Mouse (Mus musculus) left cerebral cortex, adult 11 months (tissue): Measurements from ENCODE around the gene Spef1.

Experiments
- DNase-seq: peaks from one replicate; pipeline ENCODE4 v3.0.0; 2022; ENCODE audit warnings: low spot score

Spef1 gene

DNA sequence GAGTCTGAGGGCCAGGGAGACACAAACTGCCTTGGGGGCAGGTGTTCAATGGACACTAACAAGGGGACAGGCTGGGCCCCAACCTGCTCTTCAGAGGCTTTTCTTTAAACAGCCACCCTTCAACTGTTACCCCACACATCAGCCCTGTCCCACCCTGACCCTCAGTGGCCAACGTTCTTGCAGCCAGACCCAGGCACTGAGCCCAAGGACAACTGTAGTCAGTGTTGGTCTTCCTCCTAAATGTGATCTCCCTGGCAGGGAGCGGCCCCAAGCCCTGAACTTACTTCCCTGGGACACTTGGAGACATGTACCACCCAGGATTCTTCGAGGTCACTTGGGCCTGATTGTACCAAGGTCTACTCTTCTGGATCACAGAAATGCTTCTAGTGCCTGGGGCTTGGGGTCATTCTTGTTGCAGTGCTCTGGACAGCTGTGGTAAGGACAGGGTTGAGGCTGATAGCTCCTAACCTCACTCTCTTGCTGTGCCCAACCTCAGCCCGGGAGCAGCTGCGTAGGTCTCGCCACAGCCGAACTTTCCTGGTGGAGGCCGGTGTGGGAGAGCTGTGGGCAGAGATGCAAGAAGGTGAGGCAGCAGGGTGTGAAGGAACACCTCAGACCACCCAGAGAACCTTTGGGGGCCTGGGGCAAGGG lies 45.6 kb downstream of the Spef1 start:
- DNase-seq: no peak

DNA sequence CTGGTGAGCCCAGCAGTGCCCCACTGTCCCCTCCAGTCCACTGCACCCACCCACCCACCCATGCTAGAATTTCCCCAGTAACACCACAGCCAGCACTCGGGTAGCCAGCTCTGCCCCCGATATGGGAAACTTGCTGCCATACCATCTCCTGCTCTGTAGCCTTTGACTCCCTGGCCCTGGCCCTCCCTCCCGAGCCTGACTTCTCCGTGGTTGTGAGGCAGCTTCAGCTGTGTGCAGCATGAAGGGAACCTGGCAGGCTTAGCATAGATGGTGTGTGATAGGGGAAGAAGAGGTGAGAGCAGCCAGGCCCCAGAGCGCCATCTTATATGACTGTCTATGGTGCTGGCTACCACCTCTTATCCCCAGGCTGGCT lies 46.6 kb downstream of the Spef1 start:
- DNase-seq: no peak

DNA sequence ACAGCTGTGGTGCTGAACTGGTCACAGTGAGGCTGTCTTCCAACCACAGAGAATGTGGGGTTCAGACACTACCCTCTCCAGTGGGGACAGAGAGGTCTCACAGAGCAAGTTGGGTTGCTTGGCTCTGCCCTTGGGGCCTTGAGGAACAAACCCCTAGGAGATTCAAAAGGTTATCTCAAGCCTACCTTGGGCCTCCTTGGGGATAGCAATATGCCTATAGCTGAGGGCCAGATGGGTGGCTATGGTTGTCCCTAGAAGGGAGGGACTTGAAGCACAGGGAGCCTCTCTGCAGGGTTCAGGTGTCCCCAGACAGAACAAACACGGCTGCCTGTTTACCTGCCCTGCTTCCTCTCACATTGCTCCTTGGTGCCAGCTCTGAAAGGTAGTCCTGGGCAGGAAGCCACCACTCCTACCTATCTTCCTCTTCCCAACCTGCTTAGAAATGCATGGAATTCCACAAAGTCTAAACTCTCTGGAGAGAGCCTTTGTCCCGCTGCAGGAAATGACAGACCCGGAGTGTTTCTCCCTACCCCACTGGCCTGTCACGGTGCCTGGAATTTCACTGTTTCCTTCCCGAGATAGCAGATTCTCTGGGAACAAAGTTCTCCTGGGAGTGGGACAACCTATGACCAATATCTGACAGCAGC lies 47.1 kb downstream of the Spef1 start:
- no peak for DNase-seq

DNA sequence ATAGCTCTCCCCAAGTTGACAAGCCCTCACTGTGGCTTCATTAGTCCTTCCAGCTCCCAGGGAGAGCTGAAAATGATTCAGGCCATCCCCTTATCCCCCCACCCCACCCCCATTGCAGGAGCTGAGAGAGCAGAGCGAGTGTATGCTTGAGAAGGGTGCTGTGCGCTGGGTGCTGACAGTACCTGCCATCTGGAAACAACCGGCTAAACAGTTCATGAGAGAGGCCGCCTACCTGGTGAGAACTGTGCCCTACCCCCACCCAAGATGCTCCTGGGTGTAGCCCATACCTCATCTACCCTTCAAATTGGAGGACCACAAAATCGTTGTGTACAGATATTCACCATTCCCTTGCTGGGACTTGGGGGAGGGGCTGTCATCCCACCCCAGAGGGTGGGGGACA lies 47.8 kb downstream of the Spef1 start:
- no peak for DNase-seq

DNA sequence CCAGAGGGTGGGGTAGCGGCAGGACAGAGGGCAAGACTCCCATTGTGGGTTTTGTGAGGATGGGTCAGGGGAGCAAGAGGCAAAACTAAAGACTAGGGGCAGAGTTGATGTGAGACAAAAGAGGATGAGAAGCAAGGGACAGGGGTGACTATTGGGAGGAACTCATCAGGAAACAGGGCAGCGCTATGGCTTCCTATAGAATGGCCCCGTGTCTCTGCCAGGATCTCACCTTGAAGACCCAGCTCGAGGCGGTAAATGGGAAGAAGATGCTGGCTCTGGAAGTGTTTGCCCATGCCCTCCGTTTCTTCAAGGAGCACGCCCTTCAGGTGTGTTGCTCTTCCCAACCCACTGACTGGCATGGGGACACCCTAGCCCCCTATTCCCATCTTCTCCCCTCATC lies 48.3 kb downstream of the Spef1 start:
- DNase-seq: no peak

DNA sequence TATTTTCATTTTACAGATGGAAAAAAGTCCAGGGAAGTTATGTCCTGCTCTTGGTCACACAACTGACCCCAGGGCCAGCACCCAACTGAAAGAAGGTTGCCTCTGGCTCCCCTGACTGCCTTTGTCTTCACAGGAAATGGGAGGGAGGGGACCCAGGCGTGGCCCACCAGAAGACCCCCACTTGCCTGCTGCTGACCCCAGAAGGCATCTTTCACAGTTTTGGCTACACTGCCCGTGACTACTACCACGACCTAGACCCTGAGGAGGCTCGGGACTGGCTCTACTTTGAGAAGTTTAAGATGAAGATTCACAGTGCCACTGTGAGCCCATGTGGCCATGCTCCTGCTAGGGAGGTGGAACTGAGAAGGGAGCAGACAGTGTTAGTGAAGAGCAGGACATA lies 48.8 kb downstream of the Spef1 start:
- no peak for DNase-seq

DNA sequence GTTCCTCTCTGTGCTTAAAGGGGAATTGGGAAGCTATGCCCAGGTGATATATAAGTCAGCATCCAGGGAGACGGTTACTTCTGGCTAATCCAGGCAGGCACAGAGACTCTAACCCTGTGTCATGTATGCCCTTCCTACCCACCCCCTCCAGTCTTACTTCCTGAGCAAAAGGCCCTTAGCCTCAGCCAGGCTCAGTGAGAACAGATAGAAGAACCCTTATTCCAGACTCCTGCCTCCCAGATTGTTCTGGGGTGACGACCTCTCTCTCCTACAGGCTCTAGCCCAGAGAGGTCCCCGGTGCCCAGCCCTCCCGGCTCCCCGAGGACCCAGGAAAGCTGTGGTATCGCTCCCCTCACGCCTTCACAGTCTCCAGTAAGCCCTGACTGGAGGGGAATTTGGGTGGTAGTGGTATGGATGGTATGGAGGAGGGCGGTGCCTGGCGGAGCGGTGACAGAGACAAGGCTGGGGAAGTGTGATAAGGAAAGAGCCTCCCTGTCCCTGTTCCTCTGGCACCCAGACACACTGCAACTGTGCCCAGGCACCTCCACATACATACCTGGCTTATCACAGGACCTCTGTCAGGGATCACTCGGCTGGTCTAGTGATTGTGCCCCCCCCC lies 51.5 kb downstream of the Spef1 start:
- DNase-seq: no peak

DNA sequence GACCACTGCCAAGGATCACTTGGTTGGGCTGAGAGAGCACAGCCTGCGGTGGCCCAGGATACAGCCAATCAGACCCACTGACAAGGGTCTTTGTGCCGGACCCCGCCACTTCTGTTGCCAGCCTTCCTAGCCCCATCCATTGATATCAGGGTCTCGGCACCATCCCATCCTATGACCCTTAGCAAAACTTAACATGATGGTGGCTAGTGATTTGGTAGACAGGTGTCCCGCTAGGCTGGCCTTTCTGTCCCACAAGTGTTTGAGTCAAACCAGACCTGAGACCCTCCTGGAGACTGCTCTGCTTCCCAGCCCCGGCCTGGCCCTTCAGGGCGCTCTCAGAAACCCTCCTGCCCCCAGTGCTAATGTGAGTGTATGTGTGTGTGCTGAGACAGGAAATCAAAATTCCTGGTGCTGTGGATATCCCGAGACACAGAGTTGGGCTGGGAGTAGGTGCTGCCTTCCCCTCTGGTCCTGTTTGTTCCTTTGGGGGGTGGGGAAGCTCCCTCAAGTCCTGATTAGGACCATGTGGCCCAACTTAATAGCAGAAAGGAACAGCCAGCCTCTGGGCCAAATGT lies 52.2 kb downstream of the Spef1 start:
- no peak for DNase-seq

DNA sequence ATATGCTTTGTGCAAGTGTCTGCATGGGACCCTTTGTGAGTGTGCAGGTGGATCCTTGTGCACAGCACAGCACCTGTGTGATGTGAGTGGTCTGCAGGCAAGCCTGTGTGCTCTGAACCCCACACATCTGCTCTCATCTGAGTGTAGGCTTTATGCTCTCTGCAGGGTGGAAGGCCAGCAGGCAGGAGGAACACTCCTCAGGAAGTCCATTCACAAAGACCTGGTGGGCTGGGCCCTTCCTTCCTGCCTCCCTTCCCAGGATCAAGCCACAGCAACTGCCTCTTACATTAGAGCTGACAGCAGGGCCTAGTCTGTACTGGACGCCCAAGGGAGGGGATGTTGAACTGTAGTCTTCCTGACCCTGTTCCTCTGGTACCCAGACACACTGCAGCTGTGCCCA lies 52.7 kb downstream of the Spef1 start:
- no peak for DNase-seq

DNA sequence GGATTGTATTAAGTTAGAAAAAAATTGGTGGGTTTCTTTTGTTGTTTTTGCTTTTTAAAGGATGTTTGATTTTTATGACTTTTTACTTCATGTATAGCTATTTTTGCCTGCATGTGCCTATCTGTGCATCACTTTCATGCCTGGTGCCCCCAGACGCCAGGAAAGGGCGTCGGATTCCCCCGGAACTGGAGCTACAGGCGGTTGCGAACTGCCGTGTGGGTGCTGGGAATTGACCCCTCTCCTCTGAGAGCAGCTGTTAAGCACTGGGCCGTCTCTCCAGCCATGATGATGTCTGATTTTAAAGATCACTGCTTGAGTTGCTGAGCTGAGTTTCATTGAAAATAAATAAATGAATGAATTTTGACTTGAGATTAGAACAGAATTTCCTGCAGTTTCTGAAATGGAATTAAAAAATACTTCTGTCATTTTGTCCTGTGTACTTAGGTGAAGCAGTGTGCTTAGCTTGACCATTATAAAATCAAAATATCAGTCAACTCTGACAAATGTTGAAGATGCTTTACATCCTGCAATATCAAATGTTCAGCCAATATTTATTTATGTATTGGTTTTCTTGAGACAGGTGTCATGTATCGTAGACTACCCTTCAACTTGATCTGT lies 54.0 kb downstream of the Spef1 start, which contains the start of gene Gm11037:
TSS of gene Gm11037 (plus strand) at position 568 of the 618 bp plus-strand sequence.
- DNase-seq: no peak

DNA sequence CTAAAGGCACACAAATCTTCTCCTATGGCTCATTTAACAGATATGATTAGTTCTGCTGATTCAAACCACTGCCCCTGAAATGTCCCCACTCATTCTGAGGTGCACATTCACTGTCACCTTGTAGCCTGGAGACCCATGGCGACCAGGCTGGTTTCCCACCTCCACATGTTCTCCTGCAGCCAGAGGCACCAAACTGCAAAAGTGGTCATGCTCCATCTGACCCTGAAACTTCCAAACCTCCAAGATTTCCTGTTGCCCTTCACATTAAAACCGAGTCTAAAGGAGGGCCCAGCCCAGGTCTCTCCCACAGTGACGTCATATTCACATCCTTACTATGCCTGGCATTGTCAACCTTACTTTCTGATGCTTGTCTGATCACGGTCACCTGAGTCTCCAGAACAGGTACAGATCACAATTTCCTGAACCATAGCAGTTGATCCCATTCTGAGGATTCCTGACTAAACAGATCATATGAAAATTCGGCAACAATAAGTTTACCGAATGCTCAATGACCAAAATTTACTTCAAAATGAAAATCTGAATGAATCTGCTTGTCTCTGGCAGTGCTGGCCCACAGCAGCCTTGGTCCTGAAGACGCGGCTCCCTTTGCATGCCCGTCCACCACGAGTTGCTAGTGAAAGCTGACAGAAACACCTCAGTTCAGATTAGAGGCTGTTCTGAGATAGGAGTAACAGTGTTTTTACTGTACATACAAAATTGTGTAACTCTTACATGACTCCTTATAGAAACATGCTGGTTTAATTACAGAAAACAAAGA lies 54.8 kb downstream of the Spef1 start:
- no peak for DNase-seq

DNA sequence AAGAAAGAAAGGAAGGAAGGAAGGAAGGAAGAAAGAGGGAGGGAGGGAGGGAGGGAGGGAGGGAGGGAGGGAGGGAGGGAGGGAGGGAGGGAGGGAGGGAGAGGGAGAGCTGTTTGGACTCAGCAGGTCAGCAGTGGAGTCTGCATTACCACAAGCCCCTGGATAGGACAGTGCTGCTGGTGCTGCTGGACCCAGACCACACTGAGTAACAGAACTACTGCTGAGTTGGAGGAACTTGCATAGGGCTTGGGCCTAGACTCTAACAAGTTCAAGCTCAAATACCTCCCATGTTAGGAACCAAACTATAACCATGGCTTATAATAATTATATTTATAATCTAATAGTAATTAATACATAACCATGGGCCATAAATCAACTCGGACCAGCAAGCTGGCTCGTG lies 56.2 kb downstream of the Spef1 start:
- no peak for DNase-seq

DNA sequence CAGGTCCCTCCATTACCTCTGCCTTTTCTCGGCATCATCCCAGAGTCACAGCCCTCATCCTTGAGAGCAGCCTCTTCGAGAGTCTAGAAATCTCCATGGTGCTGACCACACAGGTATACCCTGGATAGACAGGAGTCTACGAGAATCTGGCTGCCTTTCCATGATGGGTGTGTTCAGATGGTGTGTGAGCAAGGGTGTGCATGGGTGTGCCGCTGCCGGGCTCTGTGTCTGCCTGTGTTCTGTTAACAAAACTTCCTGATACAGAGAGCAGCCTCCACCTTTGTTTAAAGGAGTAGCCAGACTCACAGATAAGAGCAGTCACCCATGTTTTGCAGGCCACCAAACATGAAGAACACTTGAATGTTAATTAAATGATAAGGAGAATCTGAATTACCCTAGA lies 57.2 kb downstream of the Spef1 start:
- no peak for DNase-seq

DNA sequence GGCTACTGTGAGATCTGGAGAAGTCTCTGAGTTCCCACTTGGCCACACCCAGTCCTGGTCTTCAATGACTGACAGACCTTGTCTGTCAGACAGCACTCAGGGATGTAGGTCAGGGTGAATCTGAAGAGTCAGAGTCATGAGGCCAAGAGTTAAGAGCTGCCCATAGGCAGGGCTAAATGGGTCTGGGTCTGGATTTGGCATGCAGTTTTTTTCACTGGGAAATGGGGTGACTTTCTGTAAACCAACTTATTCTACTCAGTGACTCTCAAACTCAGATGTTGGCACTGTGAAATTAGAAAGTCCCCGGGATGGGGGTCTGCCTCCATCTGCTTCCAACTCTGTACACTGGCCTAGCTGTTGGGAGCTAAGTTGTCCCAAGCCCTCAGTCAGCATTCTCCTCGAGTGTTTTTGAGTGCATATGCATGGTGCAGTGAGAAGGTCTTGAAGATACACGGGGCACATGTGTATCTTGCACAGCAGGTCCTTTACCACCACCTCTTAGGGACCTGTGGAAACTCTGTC lies 58.4 kb downstream of the Spef1 start:
- DNase-seq: no peak

DNA sequence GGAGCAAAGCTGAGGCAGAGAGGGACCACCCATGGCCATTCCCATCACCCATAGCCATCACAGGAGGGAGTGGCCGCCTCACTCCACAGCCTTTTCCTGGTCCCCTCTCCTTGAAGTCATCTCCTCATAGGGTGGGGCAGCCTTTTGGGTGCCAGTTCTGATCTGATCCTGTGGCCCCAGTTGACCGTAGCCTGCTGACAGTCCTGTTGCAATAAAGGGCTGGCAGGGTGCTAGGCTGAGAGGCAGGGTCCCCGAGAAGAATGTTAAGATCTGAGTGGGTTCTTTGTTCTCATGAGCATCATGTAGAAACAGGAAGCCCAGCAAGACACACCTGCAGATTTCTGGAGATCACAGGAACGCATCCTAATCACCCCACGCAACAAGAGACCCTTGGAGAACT lies 58.9 kb downstream of the Spef1 start:
- DNase-seq: no peak

DNA sequence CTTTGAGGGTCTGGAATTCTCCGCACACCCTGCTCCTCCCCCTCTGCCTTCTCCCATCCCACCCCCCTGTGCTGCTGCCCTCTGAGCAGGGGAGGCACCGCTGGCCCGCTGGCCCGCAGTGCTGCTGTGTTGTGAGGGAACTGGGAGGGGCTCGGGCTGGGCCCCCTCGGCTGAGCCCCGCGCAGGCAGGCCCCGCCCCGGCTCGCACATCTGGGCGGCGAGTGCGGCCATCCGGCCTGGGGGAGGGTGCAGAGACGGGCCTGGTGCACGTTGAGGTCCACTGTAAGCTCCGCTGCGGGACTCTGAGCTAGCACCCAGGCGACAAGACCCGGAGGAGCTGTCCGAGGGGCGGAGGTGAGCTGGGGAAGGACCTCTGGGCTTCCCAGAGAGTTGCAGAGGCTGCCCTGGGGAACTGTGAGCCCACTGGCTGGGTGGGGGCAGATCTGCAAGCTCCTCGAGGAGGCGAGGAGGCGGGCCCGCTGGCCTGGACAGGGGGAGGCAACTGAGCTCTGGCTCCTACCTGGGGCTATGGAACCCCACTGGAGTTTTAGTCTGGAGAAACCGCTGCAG lies 59.8 kb downstream of the Spef1 start, which contains the start of gene Hspa12b:
TSS of gene Hspa12b (plus strand) at position 120 of the 570 bp plus-strand sequence.
- DNase-seq: no peak

DNA sequence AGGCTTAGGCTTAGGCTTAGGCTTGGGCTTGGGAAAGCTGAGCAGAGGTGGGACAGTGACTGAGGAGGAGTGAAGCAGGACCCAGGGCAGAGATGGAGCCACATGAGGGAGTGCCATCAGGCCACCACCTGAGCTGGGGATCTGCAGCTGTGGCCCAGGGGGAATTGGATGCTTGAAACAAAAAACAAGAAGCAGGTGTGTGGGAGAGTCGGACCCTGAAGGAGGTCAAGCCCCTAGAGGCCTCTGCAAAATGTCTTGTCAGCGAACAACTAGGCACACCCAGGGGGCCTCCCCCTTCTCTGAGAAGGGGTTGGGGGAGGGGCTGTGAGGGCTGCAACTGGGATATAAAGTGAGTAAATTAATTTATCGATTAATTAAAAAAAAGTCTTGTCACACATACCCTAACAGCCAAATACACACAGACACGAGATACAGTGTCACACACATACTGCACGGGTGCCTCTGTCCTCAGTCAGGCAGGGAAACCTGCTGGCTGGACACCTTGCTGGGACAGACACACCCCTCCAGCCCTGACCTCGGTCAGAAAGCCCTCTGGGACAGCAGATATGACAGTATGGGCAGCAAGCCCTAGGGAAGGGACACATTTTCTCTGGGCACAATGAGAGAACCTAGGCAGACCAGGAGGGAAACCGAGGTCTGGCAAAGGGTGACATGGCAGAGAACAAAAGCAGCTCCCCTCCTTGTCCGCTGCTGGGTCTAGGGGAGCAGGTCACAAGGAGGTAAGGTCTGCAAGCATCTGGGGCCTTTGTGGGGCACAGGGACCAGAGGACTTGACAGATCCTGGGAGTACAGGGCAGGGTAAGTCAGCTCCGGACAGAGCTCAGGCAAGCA lies 60.9 kb downstream of the Spef1 start:
- DNase-seq: no peak

DNA sequence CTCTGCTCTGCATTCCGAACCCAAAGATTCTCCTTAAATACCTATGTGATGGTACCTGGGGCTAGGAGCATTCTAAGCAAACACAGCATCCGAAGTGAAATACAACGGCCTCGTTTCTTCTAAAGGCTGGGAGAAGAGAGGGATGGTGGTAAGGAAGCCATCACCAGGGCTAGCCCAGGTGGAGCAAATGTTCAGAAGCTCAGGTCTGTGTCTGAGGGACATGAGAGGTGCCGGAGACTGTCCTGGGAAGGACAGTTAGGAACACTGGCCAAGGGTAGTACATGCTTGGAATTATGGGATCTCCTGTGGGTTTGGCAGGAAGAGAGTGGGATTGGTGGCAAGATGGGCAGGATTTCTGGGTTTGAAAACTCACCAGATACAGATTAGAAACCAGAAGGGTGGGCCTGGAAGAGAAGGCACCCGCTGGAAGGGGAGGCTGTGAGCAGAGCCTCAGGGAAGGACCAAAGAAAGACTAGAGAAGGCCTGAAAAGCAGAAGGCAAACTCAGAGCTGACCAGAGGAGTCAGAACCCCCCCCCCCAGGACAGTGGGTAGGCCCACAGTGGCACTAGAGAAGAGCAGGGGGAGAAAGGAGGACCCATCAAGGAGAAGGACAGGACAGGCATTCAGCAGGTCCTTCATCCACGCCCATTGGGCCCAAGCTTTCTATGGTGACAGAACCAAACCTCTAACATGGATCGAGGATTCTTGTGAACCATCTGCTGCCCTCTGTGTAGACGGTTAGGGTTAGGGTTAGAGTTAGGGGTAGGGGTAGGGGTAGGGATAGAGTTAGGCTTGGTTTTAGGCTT lies 61.7 kb downstream of the Spef1 start:
- no peak for DNase-seq

DNA sequence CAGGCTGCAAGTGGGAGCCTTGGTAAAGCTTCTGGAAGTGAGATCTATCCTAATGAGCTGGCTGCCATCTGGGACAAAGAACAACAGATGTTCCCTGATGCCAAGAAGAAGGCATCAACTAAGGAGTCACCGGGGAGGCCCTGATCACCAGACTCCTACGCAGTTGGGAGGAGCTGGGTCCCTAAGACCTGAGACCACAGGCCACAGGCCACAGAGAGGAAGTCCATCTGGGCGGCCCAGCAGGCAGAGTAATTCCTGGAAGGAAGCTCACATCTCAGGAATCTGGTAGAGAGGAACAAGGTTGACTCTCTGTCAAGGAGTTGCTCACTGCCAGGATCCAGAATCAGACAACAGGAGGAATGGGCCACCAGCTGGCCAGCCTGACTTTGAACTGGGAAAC lies 62.9 kb downstream of the Spef1 start:
- DNase-seq: no peak
